Mouse (Mus musculus) heart, adult 11 months (tissue): ENCODE measurements around the gene Qpctl.
A peak's percentile ranks its signal among the peaks of the same experiment; 100 is the strongest.

Experiments used
- DNase-seq: peaks from one replicate; pipeline ENCODE4 v3.0.0; 2022

Qpctl gene

DNA sequence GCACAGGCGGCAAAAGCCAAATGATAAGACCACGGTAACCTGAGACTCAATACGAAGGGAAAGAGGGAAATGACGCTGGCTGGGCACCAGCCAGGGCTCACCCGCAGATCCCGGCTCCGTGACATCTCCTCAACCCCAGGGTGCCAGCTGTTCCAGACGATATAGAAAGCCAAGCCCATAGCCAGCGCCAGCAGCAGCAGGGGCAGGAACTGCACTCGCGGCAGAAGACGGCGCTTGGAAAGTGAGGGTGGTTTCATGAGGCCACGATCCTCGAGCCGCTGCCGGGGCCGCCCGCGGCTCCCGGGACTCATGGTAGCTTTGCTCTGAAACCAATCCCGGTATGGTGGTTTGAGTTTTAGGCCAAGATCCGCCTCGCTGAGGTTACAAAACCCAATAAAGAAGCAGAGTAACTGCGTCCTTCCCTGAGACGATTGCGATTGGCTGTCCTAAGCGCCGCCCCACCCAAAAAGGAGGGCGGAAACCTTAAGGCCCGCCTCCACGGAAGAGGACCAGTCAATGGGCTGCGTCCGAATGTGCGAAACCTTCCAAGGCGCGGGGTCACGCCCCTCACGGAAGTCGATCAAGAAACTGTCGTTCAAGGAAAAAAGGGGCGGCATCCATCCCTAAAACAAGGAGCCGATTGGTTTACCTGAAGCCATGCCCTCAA is at the start of gene Qpctl:
TSS of gene Qpctl (minus strand) at position 417 of the 667 bp plus-strand sequence.
- peak; percentile 100 for DNase-seq

DNA sequence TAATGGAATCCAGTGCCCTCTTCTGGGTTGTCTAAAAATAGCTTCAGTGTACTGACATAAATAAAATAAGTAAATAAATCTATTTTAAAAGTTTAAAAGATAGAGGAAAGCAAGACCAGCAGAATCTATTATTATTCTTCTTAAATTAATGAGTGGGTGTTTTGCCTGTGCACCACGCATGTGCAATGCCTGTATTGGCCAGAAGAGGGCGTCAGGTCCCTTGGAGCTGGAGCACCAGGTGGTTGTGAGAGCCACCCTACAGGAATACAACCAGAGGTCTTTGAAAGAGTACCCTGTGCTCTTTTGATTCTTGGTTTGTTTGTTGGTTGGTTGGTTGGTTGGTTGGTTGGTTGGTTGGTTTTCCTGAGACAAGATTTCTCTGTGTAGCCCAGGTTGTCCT is 48.9 kb upstream of the Qpctl start:
- no peak for DNase-seq

GRCm38 (mm10) chr7:19196676-19197075 is 47.6 kb upstream of the Qpctl start:
- peak; percentile 87 for DNase-seq

GRCm38 (mm10) chr7:19194676-19195075 is 45.6 kb upstream of the Qpctl start:
- DNase-seq: no peak

DNA sequence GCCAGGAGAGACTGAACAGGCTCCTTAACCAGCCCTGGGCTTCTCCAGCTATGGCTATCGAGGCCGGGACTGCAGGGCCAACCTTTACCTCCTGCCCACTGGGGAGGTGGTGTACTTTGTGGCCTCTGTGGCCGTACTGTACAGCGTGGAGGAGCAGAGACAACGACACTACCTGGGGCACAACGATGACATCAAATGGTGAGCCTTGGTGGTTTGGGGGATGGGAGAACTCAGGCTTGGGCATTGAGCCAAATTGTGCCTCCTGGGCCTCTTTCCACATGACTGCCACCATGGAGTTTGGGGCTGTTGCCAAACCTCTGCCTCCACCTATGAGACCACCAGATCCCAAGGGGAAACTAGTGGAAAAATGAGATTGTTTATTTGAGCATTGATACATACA is 35.7 kb upstream of the Qpctl start:
- peak; percentile 87 for DNase-seq

DNA sequence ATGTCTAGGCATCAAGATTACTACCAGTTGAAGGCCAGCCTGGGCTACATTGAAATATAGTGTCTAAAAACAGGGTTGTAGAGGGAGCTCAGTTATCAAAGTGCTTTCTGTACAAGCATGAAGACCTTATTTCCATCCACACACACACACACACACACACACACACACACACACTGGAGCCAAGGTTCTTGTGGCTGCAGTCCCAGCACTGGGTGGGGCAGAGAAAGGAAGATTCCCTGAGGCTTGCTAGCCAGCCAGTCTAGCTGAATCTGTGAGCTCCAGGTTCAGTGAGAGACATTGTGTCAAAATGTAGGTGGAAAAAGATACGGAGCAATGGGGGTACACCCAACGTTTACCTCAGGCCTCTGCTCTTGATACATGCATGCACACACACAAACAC is 35.2 kb upstream of the Qpctl start:
- peak; percentile 90 for DNase-seq

- DNase-seq: peak; percentile 97
These were observed 31.9 kb upstream of the Qpctl start for GRCm38 (mm10) chr7:19180862-19181429.

- DNase-seq: no peak
These were observed 30.8 kb upstream of the Qpctl start for GRCm38 (mm10) chr7:19179936-19180335.

DNA sequence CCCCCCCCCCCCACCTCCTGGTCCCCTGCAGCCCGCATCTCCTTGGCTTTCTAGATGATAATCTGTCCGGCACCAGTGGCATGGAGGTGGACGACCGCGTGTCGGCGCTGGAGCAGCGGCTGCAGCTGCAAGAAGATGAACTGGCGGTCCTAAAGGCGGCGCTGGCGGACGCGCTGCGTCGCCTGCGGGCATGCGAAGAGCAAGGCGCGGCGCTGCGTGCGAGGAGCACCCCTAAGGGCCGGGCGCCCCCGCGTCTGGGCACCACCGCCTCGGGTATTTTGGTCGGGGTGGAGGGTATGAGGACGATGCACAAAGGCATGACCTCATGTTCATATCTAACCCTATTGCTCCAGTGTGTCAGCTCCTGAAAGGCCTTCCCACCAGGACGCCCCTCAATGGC is 30.1 kb upstream of the Qpctl start:
- peak; percentile 94 for DNase-seq

DNA sequence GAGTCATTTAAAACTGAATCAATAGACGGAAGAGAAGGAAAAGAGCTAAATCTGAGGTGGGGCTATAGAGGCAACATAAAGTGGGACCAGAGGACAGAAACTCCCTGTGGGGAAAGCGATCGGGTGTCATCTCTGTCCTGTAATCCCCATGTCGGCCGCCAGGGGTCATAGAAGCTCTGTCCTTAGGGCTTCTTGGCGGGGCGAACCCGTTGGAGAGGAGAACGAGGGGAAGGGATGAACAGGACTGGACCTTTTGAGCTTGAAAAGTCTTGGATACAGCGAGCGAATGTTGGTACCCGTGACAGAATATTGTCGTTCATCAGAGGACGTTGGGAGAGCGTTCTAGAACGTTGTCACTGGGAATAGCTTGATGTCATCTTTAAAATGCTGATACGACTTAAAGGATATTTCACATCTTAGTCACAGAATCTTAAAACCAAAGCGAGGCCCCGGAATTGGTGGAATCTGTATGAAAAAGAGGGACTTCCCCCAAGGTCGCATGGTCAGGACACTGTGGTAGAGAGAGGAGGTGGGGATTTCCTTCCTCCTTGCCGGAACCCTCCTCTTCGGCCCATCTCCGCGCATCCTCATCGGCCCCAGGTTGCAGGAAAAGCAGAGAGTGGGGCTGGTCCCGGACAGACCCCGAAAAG is 29.5 kb upstream of the Qpctl start:
- DNase-seq: peak; percentile 95

DNA sequence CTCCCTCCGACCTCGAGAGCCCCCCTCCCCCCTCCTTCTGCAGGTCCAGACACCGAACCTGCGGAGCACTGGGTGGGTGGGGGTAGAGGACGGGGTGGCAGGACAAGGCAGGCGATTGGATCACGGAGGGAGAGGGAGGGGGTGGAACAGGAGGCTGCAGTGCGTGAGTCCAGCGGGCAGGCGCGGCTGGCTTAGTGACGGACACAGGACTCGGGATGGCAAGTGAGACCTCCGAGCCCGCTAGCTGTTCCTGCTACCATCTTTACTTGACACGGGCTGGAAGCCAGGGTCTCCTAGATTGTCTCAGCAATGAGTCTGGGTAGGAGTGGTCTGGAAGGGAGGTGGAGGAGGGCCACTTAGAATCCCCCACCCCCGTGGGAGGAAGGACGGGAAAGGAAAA is 28.9 kb upstream of the Qpctl start:
- DNase-seq: peak; percentile 91

GRCm38 (mm10) chr7:19177216-19177615 is 28.1 kb upstream of the Qpctl start:
- DNase-seq: no peak

DNA sequence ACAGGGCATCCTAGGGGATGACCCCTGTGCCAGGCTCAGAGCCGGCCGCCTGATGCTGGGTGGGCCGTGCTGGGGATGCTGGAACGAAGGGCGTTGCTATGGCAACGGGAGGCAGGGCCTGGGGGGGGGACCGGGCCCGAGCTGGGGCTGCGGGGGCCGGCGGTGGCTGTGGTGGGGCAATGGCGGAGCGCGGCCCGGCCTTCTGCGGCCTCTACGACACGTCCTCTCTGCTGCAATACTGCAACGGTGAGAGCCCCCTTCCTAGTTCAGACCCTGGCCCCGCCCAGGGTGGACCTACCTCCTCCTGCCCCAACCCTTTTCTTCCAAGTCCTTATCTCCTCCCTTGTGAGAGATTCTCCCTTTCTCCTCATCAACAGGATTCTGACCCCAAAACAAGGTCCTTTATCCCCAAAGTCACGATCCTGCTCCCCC is 27.4 kb upstream of the Qpctl start:
- no peak for DNase-seq

GRCm38 (mm10) chr7:19175708-19176515 is 26.8 kb upstream of the Qpctl start, which contains the start of gene Eml2:
Eml2 (plus strand) TSS chr7:19176421.
- peak; percentile 89 for DNase-seq

DNA sequence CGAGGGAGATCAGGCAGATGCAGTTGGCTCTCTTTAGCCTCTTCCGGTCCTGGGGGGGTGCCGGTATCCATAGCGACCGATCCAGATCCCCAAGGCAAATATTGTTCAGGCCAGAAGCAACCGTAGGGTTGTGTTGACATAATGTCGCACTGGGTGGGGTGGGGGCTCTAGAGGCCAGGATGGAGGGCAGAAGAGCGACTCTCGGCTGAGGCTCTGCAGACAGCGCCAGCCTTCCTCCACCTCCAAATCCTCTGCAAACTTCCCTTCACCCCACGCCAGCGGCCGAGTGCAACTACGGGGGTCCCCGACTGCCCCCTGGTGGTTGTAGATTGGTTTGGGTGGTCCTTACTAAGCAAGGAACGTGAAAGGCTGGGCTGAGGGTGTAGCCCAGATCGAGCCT is 23.8 kb upstream of the Qpctl start:
- peak; percentile 96 for DNase-seq

GRCm38 (mm10) chr7:19171831-19172230 is 22.7 kb upstream of the Qpctl start:
- peak; percentile 89 for DNase-seq

GRCm38 (mm10) chr7:19170142-19170541 is 21.1 kb upstream of the Qpctl start:
- peak; percentile 98 for DNase-seq

- DNase-seq: no peak
These were observed 20.4 kb upstream of the Qpctl start for GRCm38 (mm10) chr7:19169506-19169905.

DNA sequence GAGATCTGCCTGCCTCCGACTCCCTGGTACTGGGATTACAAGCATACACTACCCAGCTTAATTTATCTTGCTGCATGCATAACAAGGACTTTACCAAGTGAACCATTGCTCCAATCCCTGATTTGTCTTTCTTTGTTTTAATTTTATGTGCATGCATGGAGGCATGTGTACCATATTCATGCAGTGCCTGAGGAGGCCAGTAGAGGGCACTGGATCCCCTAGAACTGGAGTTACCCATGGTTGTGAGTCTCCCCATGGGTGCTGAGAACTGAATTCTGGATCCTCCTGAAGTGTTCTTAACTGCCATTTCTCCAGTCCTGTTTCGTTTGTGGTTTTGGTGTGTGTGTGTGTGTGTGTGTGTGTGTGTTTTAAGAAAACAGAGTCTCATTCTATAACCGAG is 17.9 kb upstream of the Qpctl start:
- no peak for DNase-seq

GRCm38 (mm10) chr7:19165656-19166423 is 16.7 kb upstream of the Qpctl start, which contains the start of gene Gipr:
Gipr (minus strand) TSS chr7:19166127.
- DNase-seq: peak; percentile 96

GRCm38 (mm10) chr7:19164978-19165377 is 15.9 kb upstream of the Qpctl start:
- no peak for DNase-seq

DNA sequence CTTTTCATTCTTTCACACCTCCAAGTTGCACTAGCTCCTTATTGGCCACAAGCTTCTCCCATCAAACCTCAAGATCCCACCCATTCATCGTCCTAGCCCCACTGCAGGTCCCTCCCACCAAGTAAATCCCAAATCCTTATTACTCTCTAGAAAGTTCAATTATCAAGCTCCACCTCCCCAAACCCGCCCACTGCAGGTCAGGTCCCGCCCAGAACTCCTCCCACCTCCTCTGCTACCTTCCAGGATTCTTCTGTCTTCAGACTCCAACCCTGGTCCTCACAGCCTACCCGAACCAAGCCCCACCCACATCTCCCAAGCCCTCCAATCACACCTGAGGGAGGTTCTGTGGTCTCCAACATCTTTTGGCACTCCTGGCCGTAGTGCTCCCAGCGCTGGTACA is 15.1 kb upstream of the Qpctl start:
- no peak for DNase-seq

DNA sequence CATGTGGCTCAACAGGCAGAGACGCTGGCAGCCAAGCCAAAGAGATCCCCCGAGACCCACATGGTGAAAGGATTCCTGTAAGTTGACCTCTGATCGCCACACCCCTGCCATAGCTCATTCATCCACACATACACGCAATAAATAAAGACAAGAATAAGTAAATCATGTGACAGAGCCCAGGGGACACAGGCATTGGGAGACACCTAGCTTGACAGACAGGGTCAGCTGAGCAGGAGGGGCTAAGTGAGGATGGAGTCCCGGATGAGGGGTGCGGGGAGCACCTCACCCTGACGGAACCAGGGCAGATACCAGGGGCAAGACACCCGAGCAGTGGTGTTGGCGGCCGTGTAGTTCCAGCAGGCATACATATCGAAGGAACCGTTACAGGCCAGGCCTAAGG is 14.7 kb upstream of the Qpctl start:
- no peak for DNase-seq
